Mouse (Mus musculus): ENCODE results near the gene Ap1b1. TPM values are rescaled to one million over a fixed set of nuclear protein-coding genes. Genes with fewer than 3 reads are reported as not detected.

The Ap1b1 gene
- polyA plus RNA-seq, 1 experiment from 2014 or later: 46.4 TPM

DNA sequence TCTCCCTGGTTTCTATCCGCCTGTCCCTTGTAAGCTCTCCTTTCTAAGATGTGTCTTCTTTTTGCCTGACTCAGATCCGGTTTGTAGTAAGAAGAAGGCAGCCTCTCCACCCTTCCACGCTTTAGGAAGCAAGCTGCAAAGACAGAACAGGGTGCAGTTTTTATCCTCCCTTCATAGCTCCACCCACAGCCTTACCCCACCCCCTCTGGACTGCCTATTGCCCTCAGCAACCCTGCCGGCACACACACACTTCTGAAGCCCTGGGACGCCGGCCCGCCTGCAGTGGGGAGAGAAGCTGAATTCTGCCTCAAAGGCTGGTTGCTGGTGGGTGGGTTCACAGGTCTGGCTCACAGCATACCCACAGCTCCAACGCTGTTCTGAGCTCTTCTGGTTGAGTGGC lies 32.7 kb upstream of the Ap1b1 start:
- H3K9ac ChIP-seq (replicated peaks; ENCODE audit: low read length): no peak overlapping the region
- H3K4me1 ChIP-seq (ENCODE audit: control insufficient read depth, insufficient read depth, low read length): no peaks in the 10 kb centered on the region
- ATAC-seq (replicated peaks; ENCODE audit: insufficient number of reproducible peaks, low FRiP score, low TSS enrichment, low read depth): no peak
- no peak overlapping the region for H3K4me3 ChIP-seq (ENCODE audit: low read depth, low read length)
- no peaks in the 10 kb centered on the region for H3K36me3 ChIP-seq (replicated peaks; ENCODE audit: control insufficient read depth, insufficient read depth, low read depth, low read length)
- peaks cover 30% of the 10 kb centered on the region for H3K27me3 ChIP-seq (ENCODE audit: control insufficient read depth, insufficient read depth, low read length)
- no peak for DNase-seq (ENCODE audit: low spot score)
- H3K9me3 ChIP-seq (replicated peaks; ENCODE audit: control insufficient read depth, low read length): no peaks in the 10 kb centered on the region
- no peak overlapping the region for H3K27ac ChIP-seq (replicated peaks; ENCODE audit: low read depth, low read length)
- H3K4me2 ChIP-seq (ENCODE audit: low read depth, low read length): no peak overlapping the region
- WGBS: 0% methylated on average over 8 of the region's 8 CpGs

DNA sequence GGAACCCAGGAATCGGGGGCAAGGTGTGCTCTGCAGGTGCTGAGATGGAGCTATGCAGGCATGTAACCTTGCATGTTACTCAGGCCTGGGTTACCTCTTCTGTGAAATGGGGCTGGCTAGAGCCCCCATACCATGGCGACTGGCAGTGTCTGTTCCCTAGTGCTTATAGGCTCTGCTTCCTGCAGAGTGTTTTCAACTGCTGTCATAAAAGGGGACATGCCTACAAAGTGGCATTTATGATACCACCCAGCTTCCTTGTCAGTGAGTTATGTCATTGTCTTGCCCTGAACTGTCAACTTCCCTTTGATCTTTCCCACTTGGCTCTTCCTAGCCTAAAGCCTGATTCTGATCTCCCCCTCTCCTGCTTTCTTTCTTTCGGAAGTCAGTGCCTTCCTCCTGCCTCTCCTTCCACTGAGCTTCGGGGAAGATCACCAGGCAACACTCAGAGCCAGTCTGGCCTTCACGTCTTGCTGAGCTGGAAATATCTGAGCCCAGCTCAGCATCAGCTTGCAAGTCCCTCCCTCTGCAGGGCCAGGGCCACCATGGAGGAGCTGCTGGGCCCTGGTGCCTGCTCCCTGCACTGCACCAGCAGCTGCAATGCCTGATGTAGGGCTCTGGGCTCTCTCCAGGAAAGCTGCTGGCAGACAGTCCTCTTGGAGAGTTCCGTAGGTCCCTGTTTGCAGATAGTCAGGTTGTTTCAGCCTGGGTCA lies 23.4 kb upstream of the Ap1b1 start:
- Histone ChIP-seq H3K4me2 (ENCODE audit: low read depth, low read length) (no peak overlapping the region), H3K27ac (replicated peaks; ENCODE audit: low read depth, low read length) (no peak overlapping the region), H3K4me3 (ENCODE audit: low read depth, low read length) (no peak overlapping the region), H3K9ac (replicated peaks; ENCODE audit: low read length) (no peak overlapping the region), H3K36me3 (replicated peaks; ENCODE audit: control insufficient read depth, insufficient read depth, low read depth, low read length) (no peaks in the 10 kb centered on the region), H3K9me3 (replicated peaks; ENCODE audit: control insufficient read depth, low read length) (no peaks in the 10 kb centered on the region), H3K4me1 (ENCODE audit: control insufficient read depth, insufficient read depth, low read length) (no peaks in the 10 kb centered on the region), H3K27me3 (ENCODE audit: control insufficient read depth, insufficient read depth, low read length) (no peaks in the 10 kb centered on the region)
- no peak for ATAC-seq (replicated peaks; ENCODE audit: insufficient number of reproducible peaks, low FRiP score, low TSS enrichment, low read depth)
- 64% methylated on average over 6 of the region's 6 CpGs for WGBS
- DNase-seq (ENCODE audit: low spot score): no peak

DNA sequence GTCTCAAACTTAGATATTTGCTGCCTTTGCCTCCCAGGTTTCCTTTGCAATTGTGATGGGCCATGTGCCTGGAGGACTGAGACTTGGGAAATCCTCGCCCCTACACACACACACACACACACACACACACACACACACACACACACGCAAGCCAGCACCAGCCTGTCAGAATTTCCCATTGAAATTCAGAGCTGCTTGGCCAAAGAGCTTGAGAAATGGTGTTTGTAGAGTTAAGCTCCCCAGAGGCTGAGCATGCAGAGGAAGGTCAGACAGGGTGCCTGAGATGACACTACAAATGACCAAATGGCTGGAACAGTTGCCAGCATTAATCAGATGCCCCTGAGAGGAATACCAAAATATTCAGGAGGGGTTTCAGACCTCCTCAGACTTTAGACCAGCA lies 20.3 kb upstream of the Ap1b1 start:
- Histone ChIP-seq H3K36me3 (replicated peaks; ENCODE audit: control insufficient read depth, insufficient read depth, low read depth, low read length) (no peaks in the 10 kb centered on the region), H3K4me2 (ENCODE audit: low read depth, low read length) (no peak overlapping the region), H3K27ac (replicated peaks; ENCODE audit: low read depth, low read length) (no peak overlapping the region), H3K4me3 (ENCODE audit: low read depth, low read length) (no peak overlapping the region), H3K9ac (replicated peaks; ENCODE audit: low read length) (no peak overlapping the region), H3K4me1 (ENCODE audit: control insufficient read depth, insufficient read depth, low read length) (no peaks in the 10 kb centered on the region), H3K27me3 (ENCODE audit: control insufficient read depth, insufficient read depth, low read length) (no peaks in the 10 kb centered on the region), H3K9me3 (replicated peaks; ENCODE audit: control insufficient read depth, low read length) (no peaks in the 10 kb centered on the region)
- ATAC-seq (replicated peaks; ENCODE audit: insufficient number of reproducible peaks, low FRiP score, low TSS enrichment, low read depth) (no peak), DNase-seq (ENCODE audit: low spot score) (no peak)
- 35% methylated on average over 2 of the region's 2 CpGs for WGBS

DNA sequence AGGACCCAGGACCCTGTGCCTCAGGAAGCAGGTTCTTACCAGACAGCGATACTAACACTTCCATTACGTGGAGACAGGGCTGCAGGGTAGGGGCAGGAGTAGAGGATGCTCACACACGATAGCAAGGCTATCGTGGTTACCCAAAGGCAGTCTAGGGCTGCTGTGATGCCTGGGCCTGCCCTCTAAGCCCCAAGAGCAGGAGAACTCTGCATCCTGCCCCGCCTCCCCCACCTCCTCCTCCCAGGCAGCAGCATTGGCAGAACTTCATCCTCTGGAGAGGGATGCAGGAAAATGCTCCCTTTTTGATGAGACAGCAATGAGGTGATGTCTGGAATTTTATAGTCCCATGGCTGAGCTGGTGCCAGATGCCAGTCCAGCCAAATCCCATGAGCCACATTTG lies 19.7 kb upstream of the Ap1b1 start:
- ATAC-seq (replicated peaks; ENCODE audit: insufficient number of reproducible peaks, low FRiP score, low TSS enrichment, low read depth): no peak
- DNase-seq (ENCODE audit: low spot score): no peak
- Histone ChIP-seq H3K27ac (replicated peaks; ENCODE audit: low read depth, low read length) (no peak overlapping the region), H3K4me1 (ENCODE audit: control insufficient read depth, insufficient read depth, low read length) (no peaks in the 10 kb centered on the region), H3K9ac (replicated peaks; ENCODE audit: low read length) (no peak overlapping the region), H3K9me3 (replicated peaks; ENCODE audit: control insufficient read depth, low read length) (no peaks in the 10 kb centered on the region), H3K4me2 (ENCODE audit: low read depth, low read length) (no peak overlapping the region), H3K4me3 (ENCODE audit: low read depth, low read length) (no peak overlapping the region), H3K27me3 (ENCODE audit: control insufficient read depth, insufficient read depth, low read length) (no peaks in the 10 kb centered on the region), H3K36me3 (replicated peaks; ENCODE audit: control insufficient read depth, insufficient read depth, low read depth, low read length) (no peaks in the 10 kb centered on the region)
- 82% methylated on average over 5 of the region's 5 CpGs for WGBS

DNA sequence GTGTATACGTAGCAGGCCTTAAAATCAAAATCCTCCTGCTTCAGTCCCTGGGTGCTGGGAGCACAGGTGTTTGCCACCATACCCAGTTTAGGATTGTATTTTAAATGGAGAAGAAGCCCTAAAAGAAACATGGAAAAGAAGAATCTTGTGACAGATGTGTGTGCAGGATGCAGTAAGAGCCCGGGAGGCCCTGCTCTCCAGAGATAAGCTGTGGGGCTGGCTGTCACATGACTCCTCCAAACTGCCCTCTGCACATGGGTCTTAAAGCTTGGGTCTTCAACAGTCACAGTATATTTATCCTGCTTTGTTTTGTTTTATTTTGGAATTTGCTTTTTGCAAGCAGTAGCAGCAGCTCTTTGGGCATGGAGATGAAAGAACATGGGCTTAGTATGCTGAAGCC lies 19.1 kb upstream of the Ap1b1 start:
- Histone ChIP-seq H3K36me3 (replicated peaks; ENCODE audit: control insufficient read depth, insufficient read depth, low read depth, low read length) (no peaks in the 10 kb centered on the region), H3K4me3 (ENCODE audit: low read depth, low read length) (no peak overlapping the region), H3K9me3 (replicated peaks; ENCODE audit: control insufficient read depth, low read length) (no peaks in the 10 kb centered on the region), H3K9ac (replicated peaks; ENCODE audit: low read length) (no peak overlapping the region), H3K4me1 (ENCODE audit: control insufficient read depth, insufficient read depth, low read length) (no peaks in the 10 kb centered on the region), H3K27me3 (ENCODE audit: control insufficient read depth, insufficient read depth, low read length) (no peaks in the 10 kb centered on the region), H3K27ac (replicated peaks; ENCODE audit: low read depth, low read length) (no peak overlapping the region), H3K4me2 (ENCODE audit: low read depth, low read length) (no peak overlapping the region)
- WGBS: 52% methylated on average over 2 of the region's 2 CpGs
- ATAC-seq (replicated peaks; ENCODE audit: insufficient number of reproducible peaks, low FRiP score, low TSS enrichment, low read depth): no peak
- DNase-seq (ENCODE audit: low spot score): no peak

DNA sequence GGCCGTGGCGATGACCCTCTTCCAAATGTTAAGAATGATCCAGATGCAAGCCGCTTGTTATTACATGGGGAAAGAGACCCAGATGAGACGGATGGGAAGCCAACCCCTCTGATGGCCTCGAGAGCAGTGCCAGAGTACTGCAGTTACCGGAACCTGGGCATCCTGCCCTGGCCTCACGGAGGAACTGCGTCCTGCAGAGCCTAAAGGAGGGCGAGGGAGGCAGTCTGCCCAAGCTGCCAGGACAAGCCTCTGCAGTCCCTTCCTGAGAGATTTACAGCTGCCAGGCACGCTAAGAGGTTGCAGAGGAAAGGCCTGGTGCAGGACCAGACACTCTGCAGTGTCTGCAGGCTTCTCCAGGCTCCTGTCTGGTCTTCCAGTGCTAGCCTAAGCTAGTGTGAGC lies 18.2 kb upstream of the Ap1b1 start:
- Histone ChIP-seq H3K9me3 (replicated peaks; ENCODE audit: control insufficient read depth, low read length) (no peaks in the 10 kb centered on the region), H3K4me3 (ENCODE audit: low read depth, low read length) (no peak overlapping the region), H3K9ac (replicated peaks; ENCODE audit: low read length) (no peak overlapping the region), H3K27me3 (ENCODE audit: control insufficient read depth, insufficient read depth, low read length) (no peaks in the 10 kb centered on the region), H3K27ac (replicated peaks; ENCODE audit: low read depth, low read length) (no peak overlapping the region), H3K36me3 (replicated peaks; ENCODE audit: control insufficient read depth, insufficient read depth, low read depth, low read length) (no peaks in the 10 kb centered on the region), H3K4me1 (ENCODE audit: control insufficient read depth, insufficient read depth, low read length) (no peaks in the 10 kb centered on the region), H3K4me2 (ENCODE audit: low read depth, low read length) (no peak overlapping the region)
- no peak for DNase-seq (ENCODE audit: low spot score)
- 69% methylated on average over 10 of the region's 10 CpGs for whole genome bisulfite sequencing
- no peak for ATAC-seq (replicated peaks; ENCODE audit: insufficient number of reproducible peaks, low FRiP score, low TSS enrichment, low read depth)

DNA sequence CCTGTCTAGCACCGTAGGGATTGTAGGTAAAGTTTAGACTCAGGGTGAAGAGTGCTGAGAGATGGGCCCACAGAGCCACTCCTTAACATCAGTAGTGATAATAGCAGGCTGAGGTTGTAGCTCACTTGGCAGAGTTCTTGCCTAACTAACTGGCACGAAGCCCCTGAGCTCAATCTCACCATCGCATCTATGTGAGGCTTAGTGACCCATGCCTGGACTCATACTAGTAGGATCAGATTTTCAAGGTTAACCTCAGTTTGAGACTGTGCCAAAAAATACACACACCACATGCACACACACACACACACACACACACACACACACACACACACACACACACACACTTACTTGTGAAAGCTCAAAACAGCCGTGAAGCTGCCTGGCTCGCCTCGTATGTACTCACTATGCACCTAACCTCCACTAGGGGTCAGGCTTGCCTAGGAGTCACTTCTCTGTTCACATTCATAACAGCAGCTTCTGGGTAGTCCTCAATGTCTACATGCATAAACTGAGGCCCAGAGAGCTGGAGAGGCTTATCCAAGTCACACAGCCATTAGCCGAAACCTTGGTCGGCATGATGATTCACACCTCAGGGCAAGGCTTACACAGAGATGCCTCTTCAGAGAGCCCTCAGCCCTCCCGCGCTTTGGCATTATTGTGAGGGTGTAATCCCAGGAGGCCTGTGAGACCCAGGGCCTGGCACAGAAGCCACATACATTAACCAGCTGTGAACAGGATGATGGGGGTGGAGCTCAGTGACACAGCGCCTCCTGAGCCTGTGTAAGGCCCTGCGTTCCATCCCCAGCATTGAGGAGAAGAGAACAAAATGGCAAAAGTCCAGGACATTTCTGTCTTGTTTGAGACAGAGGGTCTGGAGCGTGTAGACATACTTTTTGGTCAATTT lies 13.4 kb upstream of the Ap1b1 start:
- H3K36me3 ChIP-seq (replicated peaks; ENCODE audit: control insufficient read depth, insufficient read depth, low read depth, low read length): no peaks in the 10 kb centered on the region
- H3K4me1 ChIP-seq (ENCODE audit: control insufficient read depth, insufficient read depth, low read length): no peaks in the 10 kb centered on the region
- no peak for ATAC-seq (replicated peaks; ENCODE audit: insufficient number of reproducible peaks, low FRiP score, low TSS enrichment, low read depth)
- no peak overlapping the region for H3K9ac ChIP-seq (replicated peaks; ENCODE audit: low read length)
- no peak overlapping the region for H3K4me2 ChIP-seq (ENCODE audit: low read depth, low read length)
- H3K27ac ChIP-seq (replicated peaks; ENCODE audit: low read depth, low read length): no peak overlapping the region
- peak; percentile 78 for DNase-seq (ENCODE audit: low spot score)
- no peak overlapping the region for H3K4me3 ChIP-seq (ENCODE audit: low read depth, low read length)
- H3K27me3 ChIP-seq (ENCODE audit: control insufficient read depth, insufficient read depth, low read length): no peaks in the 10 kb centered on the region
- 59% methylated on average over 13 of the region's 13 CpGs for WGBS
- no peaks in the 10 kb centered on the region for H3K9me3 ChIP-seq (replicated peaks; ENCODE audit: control insufficient read depth, low read length)

DNA sequence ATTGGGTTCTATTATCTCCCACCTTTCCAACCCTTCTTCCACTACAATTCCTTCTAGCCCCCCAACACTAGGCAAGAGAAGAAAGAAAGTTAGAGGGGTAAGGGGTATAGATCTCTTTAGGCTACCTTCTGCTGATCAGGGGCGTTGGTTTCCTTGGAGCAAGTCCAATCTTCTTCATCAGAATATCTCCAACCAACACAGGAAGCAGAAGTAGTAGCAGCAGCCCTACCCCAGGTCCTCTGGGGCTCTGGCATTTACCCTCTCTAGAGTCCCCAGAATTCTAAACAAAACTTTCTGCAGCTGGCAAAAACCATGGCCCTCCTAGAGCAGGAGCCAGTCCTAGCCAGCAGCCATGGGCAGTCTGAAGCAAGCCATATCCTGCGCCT lies 12.8 kb upstream of the Ap1b1 start:
- ATAC-seq (replicated peaks; ENCODE audit: insufficient number of reproducible peaks, low FRiP score, low TSS enrichment, low read depth): no peak

More for the DNA sequence above, 12.8 kb upstream of the Ap1b1 start:
- H3K36me3 ChIP-seq (replicated peaks; ENCODE audit: control insufficient read depth, insufficient read depth, low read depth, low read length): no peaks in the 10 kb centered on the region
- no peak overlapping the region for H3K9ac ChIP-seq (replicated peaks; ENCODE audit: low read length)
- H3K27ac ChIP-seq (replicated peaks; ENCODE audit: low read depth, low read length): no peak overlapping the region
- H3K4me1 ChIP-seq (ENCODE audit: control insufficient read depth, insufficient read depth, low read length): no peaks in the 10 kb centered on the region
- no peak overlapping the region for H3K4me2 ChIP-seq (ENCODE audit: low read depth, low read length)
- no peak for DNase-seq (ENCODE audit: low spot score)
- no peaks in the 10 kb centered on the region for H3K9me3 ChIP-seq (replicated peaks; ENCODE audit: control insufficient read depth, low read length)
- no peak overlapping the region for H3K4me3 ChIP-seq (ENCODE audit: low read depth, low read length)
- WGBS: 81% methylated on average over 2 of the region's 2 CpGs
- H3K27me3 ChIP-seq (ENCODE audit: control insufficient read depth, insufficient read depth, low read length): no peaks in the 10 kb centered on the region
